Mouse (Mus musculus): Measurements from ENCODE around the gene Tarsl2. TPM values are rescaled to one million over a fixed set of nuclear protein-coding genes. Genes with fewer than 3 reads are reported as not detected.

Gene Tarsl2
- total RNA-seq, 2 experiments from 2014 or later = 43.4 to 46.0 TPM

GRCm38 (mm10) chr7:65643861-65644421 is 757 bp upstream of the Tarsl2 start:
- intact Hi-C loops (cut with DNase I) = loop anchor here (5.0 kb wide), 2 partner anchors 117 to 327 kb away; partner anchors contain the start of gene Tjp1
- no peak for DNase-seq (ENCODE audit: low spot score in 2 of 2)

- no peak for DNase-seq (ENCODE audit: low spot score in 2 of 2)
- intact Hi-C loops (cut with DNase I) = no loop called here
These were observed 1.3 kb downstream of the Tarsl2 start for GRCm38 (mm10) chr7:65645996-65646395.

GRCm38 (mm10) chr7:65650662-65651061 is 6.0 kb downstream of the Tarsl2 start:
- intact Hi-C loops (cut with DNase I) = no loop called here
- no peak for DNase-seq (ENCODE audit: low spot score in 2 of 2)

- DNase-seq (ENCODE audit: low spot score in 2 of 2) = no peak
These were observed 12.9 kb downstream of the Tarsl2 start for GRCm38 (mm10) chr7:65657490-65658120.

GRCm38 (mm10) chr7:65663225-65663790 is 18.6 kb downstream of the Tarsl2 start:
- no peak for DNase-seq (ENCODE audit: low spot score in 2 of 2)
- intact Hi-C loops (cut with DNase I) = no loop called here

More at GRCm38 (mm10) chr7:65657490-65658120, 12.9 kb downstream of the Tarsl2 start:
- intact Hi-C loops (cut with DNase I) = no loop called here

- DNase-seq (ENCODE audit: low spot score in 2 of 2) = peak; percentile 25 to 51
These were observed 19.2 kb downstream of the Tarsl2 start for GRCm38 (mm10) chr7:65663886-65664285.

GRCm38 (mm10) chr7:65667491-65667890 is 22.8 kb downstream of the Tarsl2 start:
- DNase-seq (ENCODE audit: low spot score in 2 of 2) = no peak
- intact Hi-C loops (cut with DNase I) = no loop called here

More at GRCm38 (mm10) chr7:65663886-65664285, 19.2 kb downstream of the Tarsl2 start:
- intact Hi-C loops (cut with DNase I) = no loop called here

- intact Hi-C loops (cut with DNase I) = no loop called here
- no peak for DNase-seq (ENCODE audit: low spot score in 2 of 2)
These were observed 33.4 kb downstream of the Tarsl2 start for GRCm38 (mm10) chr7:65678050-65678449.

GRCm38 (mm10) chr7:65678900-65679595 is 34.4 kb downstream of the Tarsl2 start:
- intact Hi-C loops (cut with DNase I) = no loop called here
- DNase-seq (ENCODE audit: low spot score in 2 of 2) = no peak

- intact Hi-C loops (cut with DNase I) = no loop called here
- peak in 1 of 2 experiments; percentile 58 for DNase-seq (ENCODE audit: low spot score in 2 of 2)
These were observed 36.5 kb downstream of the Tarsl2 start for GRCm38 (mm10) chr7:65681166-65681565.

GRCm38 (mm10) chr7:65684256-65684835 is 39.6 kb downstream of the Tarsl2 start:
- intact Hi-C loops (cut with DNase I) = no loop called here
- DNase-seq (ENCODE audit: low spot score in 2 of 2) = no peak

GRCm38 (mm10) chr7:65686664-65687063 is 42.0 kb downstream of the Tarsl2 start:
- DNase-seq (ENCODE audit: low spot score in 2 of 2) = no peak
- intact Hi-C loops (cut with DNase I) = no loop called here

- intact Hi-C loops (cut with DNase I) = no loop called here
- no peak for DNase-seq (ENCODE audit: low spot score in 2 of 2)
These were observed 46.2 kb downstream of the Tarsl2 start, which contains the start of gene Tm2d3 for GRCm38 (mm10) chr7:65690869-65691268. Gene Tm2d3 (plus strand): TSS chr7:65691169.

GRCm38 (mm10) chr7:65691929-65692605 is 47.4 kb downstream of the Tarsl2 start:
- DNase-seq (ENCODE audit: low spot score in 2 of 2) = peak in 1 of 2 experiments; percentile 25
- intact Hi-C loops (cut with DNase I) = no loop called here

GRCm38 (mm10) chr7:65692883-65693282 is 48.2 kb downstream of the Tarsl2 start:
- intact Hi-C loops (cut with DNase I) = no loop called here
- no peak for DNase-seq (ENCODE audit: low spot score in 2 of 2)

GRCm38 (mm10) chr7:65693301-65693821 is 48.7 kb downstream of the Tarsl2 start:
- intact Hi-C loops (cut with DNase I) = no loop called here

GRCm38 (mm10) chr7:65696450-65696849 is 51.8 kb downstream of the Tarsl2 start:
- intact Hi-C loops (cut with DNase I) = no loop called here

More at GRCm38 (mm10) chr7:65693301-65693821, 48.7 kb downstream of the Tarsl2 start:
- peak; percentile 85 to 87 for DNase-seq (ENCODE audit: low spot score in 2 of 2)

GRCm38 (mm10) chr7:65702076-65702475 is 57.4 kb downstream of the Tarsl2 start:
- intact Hi-C loops (cut with DNase I) = loop anchor here (10.0 kb wide), 1 partner anchor 233 kb away; no protein-coding TSS in a partner anchor
- no peak for DNase-seq (ENCODE audit: low spot score in 2 of 2)

More at GRCm38 (mm10) chr7:65696450-65696849, 51.8 kb downstream of the Tarsl2 start:
- peak in 1 of 2 experiments; percentile 28 for DNase-seq (ENCODE audit: low spot score in 2 of 2)

GRCm38 (mm10) chr7:65704818-65705242 is 60.1 kb downstream of the Tarsl2 start:
- intact Hi-C loops (cut with DNase I) = loop anchor here (1.0 to 10.0 kb wide), 2 partner anchors 230 to 353 kb away; no protein-coding TSS in a partner anchor
- peak; percentile 83 to 88 for DNase-seq (ENCODE audit: low spot score in 2 of 2)
